Mouse (Mus musculus) lung, postnatal 10 days (tissue): ENCODE measurements around the gene Tab2.
A peak's percentile ranks its signal among the peaks of the same experiment; 100 is the strongest.
"Not testable (repeated sequence)": the region's sequence is repeated elsewhere in the genome, so short reads cannot be mapped to it uniquely, and the experiment has no call there.

Experiments used
- DNase-seq: peaks from one replicate; pipeline ENCODE4 v3.0.0; 2021

Gene Tab2

DNA sequence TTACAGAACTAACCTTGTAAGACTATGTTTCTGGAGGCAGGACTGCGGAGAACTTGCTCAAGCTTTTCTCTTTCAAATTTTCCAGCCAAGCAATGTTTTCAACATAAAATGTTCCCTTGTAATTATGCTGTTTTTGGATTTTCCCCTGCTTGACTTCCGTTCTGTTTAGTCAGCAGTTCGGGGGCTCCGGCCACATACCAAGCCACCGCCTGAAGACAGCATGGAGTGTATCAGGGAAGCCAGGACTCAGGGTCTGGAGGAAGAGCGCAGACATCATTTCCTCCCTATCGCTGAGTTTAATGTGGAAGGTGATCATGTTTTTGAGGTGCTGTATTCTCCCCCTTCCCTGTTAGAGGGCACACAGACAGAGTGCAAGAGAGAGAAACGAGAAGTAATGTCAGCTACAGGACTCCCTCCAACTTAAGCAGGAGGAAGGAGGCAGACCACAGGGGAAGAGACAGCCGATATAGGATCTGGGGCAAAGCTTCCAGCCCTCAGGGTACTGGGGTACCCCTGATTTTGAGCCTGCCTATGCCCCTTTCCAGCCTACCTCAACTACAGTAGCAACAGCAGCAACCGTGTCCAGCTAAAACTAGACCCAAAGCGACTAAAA lies 67.7 kb downstream of the Tab2 start:
- peak; percentile 18 for DNase-seq

DNA sequence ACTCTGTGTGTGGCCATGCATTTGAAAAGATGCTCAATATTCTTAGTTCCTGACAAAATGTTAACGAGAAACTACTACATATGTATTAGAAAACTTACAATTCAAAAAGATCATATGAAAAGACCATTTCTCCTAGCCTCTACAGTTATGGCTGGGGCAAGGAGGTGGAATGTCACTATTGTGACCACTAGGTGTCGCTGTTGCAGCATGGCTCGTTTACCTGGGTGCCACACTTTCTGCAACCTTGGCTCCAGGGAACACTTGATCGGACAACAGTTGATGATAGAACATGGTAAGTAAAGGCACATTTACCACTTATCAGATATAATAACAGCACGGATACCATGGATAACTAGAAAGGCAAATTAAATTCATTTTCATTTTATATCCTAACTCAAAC lies 72.5 kb downstream of the Tab2 start:
- DNase-seq = peak; percentile 79

DNA sequence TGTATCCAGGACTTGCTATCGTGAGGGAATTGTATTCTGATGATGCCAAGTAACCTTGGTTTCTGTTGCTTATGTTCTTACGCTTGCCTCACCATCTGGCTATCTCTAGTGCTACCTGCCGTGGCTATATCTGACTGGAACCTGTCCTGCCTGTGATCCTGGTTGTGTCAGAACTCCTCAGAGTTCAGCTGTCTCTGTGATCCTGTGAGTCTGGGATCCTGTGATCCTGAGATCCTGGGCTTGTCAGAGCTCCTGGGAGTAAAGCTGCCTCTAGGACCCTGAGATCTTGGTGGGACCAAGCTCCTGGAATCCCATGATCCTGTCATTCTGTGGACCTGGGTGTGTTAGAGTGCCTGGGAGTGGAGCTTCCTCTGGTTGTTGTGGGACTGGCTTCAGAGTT lies 74.1 kb downstream of the Tab2 start:
- DNase-seq = no peak

DNA sequence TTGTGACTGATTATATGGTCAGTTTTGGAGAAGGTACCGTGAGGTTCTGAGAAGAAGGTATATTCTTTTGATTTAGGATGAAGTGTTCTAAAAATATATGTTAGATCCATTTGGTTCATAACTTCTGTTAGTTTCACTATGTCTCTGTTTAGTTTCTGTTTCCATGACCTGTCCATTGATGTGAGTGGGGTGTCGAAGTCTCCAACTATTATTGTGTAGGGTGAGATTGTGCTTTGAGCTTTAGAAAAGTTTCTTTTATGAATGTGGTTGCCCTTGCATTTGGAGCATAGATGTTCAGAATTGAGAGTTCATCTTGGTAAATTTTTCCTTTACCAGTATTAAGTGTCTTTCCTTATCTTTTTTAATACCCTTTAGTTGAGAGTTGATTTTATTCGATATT lies 75.7 kb downstream of the Tab2 start:
- not testable (repeated sequence) for DNase-seq

DNA sequence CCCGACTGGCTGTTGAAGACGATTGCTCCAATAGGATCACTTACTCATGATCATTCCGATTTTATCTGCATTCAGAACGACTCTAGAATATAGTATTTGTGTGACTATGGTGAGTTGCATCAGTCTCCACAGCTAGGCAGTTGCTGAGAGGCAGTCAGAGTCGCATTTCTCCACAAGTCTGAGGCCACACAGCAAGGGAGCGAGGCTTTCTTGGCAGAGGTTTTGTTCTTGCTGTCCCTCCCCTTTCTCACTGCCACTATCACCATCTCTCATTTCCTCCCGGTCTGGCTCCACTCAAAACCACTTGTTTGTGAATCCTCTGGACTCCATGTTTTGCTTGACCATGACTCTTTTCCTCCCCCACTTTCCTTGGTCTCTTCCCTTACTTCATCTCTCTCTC lies 81.8 kb downstream of the Tab2 start:
- no peak for DNase-seq

DNA sequence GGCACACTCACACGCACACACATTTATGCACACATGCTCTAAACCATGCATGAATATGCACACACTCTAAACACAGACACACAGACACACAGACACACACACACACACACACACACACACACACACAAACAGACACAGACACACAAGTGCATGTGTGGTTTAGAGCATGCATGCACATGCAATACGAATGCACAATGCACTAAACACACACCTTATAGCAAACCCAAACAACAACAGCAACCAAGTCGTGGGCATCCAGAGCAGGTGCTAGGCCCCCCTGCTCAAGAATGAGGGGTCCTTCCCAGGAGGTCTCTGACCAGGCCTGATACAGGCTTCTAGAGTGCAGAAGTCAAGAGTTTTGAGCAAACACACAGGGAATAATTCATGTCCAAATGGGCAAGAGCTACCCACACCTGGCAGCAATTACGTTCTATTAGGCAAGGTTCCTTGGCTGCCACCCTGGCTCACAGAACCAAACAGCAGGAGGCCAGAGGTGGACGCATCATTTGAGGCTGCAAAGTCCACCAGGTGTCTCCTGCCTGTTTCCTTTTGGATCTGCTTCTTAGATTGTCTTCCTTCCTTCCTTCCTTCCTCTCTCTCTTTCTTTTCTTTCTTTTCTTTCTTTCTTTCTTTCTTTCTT lies 84.5 kb downstream of the Tab2 start:
- DNase-seq = no peak

DNA sequence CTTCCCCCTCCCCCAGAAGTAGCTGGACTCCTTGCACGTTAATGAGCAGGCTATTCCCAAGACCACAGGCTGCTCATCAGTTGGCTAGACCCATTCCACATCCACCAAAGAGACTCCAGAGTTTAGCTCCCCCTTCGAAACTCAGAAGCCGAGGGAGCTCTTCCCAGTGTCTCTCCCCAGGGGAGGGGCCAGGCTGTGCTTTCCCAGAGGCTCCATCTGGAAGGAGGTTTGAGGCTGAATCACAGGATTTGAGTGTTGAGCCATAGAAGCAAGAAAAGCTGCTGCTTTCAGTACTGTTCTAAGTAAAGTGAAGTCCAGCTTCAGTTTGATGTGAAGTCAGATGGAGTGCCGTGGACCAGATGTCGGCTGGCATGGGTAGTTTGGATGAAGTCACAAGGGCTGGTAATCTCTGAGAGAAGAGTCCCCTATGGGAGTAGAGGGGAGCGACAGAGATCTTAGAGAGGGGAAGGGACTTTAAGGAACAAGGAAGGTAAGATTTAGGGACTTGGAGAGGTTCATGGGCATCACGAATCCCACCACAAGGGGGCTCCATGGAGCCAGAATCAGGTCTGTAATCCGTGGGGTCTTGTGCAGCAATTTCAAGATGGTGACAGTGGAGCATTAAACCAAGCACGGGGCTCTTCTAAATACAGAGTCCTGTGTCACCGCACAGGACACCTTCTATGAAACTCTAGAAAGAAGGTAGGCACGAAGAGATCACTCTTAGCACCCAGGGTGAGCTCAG lies 85.3 kb downstream of the Tab2 start:
- DNase-seq = peak; percentile 59

DNA sequence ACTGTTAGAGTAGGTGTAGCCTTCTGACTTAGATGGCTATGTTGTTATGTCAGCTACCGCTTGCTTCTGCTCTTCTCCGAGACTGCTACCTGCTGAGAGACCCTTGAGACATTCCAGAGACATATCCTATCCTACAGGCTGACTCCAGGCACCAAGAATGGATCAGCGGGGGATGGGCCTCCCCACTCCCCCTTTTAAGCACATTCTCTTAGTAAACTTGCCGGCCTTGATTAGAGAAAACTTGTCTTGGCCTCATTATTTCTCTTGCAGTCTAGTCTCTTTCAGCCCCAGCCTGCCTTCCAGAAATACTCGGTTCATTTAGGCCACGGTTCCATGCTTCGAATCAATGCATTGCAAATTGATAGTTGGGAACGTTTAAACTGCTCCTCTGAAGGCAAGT lies 86.3 kb downstream of the Tab2 start:
- DNase-seq = no peak

DNA sequence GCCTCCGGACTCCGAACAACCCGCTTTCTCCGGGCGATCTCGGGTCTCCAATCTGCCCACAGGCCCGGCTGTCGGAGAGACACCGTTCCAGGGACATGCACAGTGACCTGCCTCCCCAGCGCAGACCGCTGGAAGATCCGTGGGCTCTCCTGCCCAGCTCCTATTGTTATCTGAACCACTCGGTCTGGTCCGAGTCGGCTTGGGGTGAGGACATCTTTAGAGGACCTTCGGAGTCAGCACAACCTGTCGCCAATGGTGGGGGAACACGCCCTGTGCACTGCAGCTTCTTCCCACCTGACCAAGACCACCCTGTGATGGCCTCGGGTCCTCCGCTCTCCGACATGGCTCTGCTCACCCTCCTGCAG lies 88.4 kb downstream of the Tab2 start:
- DNase-seq = no peak

- peak; percentile 52 for DNase-seq
Observed at GRCm38 (mm10) chr10:7866762-7867665, 89.0 kb downstream of the Tab2 start.

- no peak for DNase-seq
Observed at GRCm38 (mm10) chr10:7864806-7865205, 91.2 kb downstream of the Tab2 start.

DNA sequence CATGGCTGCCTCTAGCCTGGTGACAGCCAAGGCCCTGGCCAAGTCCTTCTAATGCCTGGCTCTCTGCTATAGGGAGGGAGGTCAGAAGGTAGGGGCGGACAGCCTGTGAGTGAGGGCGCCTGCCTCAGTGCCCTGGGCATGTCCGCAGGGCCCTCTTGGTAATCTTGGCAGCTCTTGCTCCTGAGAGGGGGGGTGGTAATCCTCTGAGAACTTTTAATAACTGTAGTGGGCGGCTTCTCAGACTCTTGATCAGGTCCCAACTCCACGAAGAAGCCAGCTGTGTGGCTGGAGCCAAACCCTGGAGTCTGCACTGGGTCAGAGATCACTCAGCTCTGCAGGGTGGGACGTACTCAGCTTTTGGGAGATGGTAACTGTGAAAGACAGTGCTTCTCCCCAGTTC lies 91.8 kb downstream of the Tab2 start:
- peak; percentile 33 for DNase-seq

DNA sequence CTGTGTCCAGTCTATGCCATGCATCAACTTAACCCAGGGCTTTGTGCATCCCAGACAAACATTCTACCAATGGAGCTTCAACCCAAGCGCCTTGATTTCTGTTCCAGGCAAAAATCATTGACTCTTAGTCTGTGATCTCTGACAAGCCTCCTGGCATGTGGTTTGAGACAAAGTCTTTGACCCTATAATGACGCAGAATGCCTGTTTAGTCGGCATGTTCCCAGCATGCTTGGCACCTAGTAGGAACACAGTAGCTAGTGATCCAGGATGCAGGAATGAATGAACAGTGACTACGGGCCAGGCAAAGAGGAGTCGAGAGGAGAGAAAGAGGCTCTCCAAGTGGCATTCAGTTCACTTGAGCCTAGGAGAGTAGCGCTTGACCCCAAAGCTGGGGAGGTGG lies 92.6 kb downstream of the Tab2 start:
- no peak for DNase-seq

GRCm38 (mm10) chr10:7861937-7862657 lies 93.9 kb downstream of the Tab2 start:
- DNase-seq = no peak

- DNase-seq = no peak
Observed at GRCm38 (mm10) chr10:7861259-7861936, 94.6 kb downstream of the Tab2 start.

DNA sequence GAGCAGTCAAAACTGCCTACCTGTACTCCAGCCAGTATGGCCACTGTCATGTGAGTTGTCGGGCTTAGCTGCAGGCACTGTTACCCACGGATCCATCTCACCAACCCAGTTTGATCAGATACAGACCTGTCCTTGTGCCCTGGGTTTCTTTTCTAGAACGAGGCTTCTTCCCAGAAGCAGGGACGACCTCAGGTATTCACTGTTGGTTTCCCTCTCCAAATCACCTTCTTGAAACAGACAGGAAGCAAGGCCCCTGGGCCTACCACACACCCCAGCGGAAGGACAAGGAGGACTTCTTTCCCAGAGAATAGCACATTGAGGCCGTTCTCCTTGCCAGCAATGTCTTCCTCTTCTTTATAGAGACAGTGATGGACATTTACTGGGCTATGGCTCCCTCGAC lies 95.5 kb downstream of the Tab2 start:
- no peak for DNase-seq
